Mouse (Mus musculus): ENCODE measurements around the gene Nim1k. TPM values are rescaled to one million over a fixed set of nuclear protein-coding genes. Genes with fewer than 3 reads are reported as not detected.
A peak's percentile ranks its signal among the peaks of the same experiment; 100 is the strongest.
"Not testable (repeated sequence)": the region's sequence is repeated elsewhere in the genome, so short reads cannot be mapped to it uniquely, and the experiment has no call there.

Gene Nim1k
- polyA plus RNA-seq, 1 experiment from 2014 or later = 0.73 TPM

- H3K9me3 ChIP-seq (replicated peaks; ENCODE audit: control insufficient read depth, low read length) = no peaks in the 10 kb centered on the region
- peak within 1 kb of the TSS; percentile 87 for H3K9ac ChIP-seq (ENCODE audit: low read depth, low read length)
- peak within 1 kb of the TSS; percentile 76 for H3K4me2 ChIP-seq
- under 1% methylated on average over 59 of the region's 59 CpGs for WGBS (ENCODE audit: insufficient replicate concordance)
- no peaks in the 10 kb centered on the region for H3K27me3 ChIP-seq (ENCODE audit: control insufficient read depth, insufficient read depth, low read length)
- peak; percentile 100 for ATAC-seq (replicated peaks; ENCODE audit: insufficient number of reproducible peaks, low FRiP score, low TSS enrichment)
- H3K27ac ChIP-seq (ENCODE audit: low read depth, low read length) = peak within 1 kb of the TSS; percentile 92
- peaks cover 8% of the 10 kb centered on the region; the same call in 1 of the 2 replicates for H3K4me1 ChIP-seq (ENCODE audit: control insufficient read depth, insufficient read depth, low read length)
- no peaks in the 10 kb centered on the region for H3K36me3 ChIP-seq (ENCODE audit: control insufficient read depth, insufficient read depth, low read length)
- peak within 1 kb of the TSS; percentile 94 for H3K4me3 ChIP-seq (ENCODE audit: low read depth, low read length)
Observed at GRCm38 (mm10) chr13:119690039-119690728, 65.5 kb downstream of the Nim1k start, which contains the start of gene Hmgcs1. Gene Hmgcs1 (plus strand): TSS chr13:119690379.

DNA sequence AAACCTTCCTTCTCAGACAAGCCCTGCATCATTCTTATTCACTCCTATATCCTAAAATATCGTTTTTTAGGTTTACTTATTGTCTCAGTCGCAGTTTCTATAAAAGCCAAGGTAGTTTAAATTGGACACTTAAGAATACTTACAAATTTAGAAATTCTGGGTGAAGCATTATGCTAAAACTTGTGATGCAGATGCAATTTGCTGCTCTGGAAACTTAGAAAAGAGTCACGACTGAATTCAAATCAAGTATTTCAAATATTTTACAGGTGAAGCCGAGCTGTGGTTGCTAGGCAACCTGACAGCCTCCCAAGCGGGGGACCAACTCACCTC is 66.0 kb downstream of the Nim1k start:
- ATAC-seq (replicated peaks; ENCODE audit: insufficient number of reproducible peaks, low FRiP score, low TSS enrichment) = no peak
- H3K27me3 ChIP-seq (ENCODE audit: control insufficient read depth, insufficient read depth, low read length) = no peaks in the 10 kb centered on the region
- H3K4me2 ChIP-seq = peak overlapping the region; percentile 48

GRCm38 (mm10) chr13:119684416-119685177 is 71.1 kb downstream of the Nim1k start:
- H3K4me3 ChIP-seq (ENCODE audit: low read depth, low read length) = no peak overlapping the region
- 74% methylated on average over 11 of the region's 11 CpGs for WGBS (ENCODE audit: insufficient replicate concordance)
- ATAC-seq (replicated peaks; ENCODE audit: insufficient number of reproducible peaks, low FRiP score, low TSS enrichment) = no peak
- H3K4me1 ChIP-seq (ENCODE audit: control insufficient read depth, insufficient read depth, low read length) = no peaks in the 10 kb centered on the region
- H3K27ac ChIP-seq (ENCODE audit: low read depth, low read length) = no peak overlapping the region
- H3K4me2 ChIP-seq = no peak overlapping the region
- H3K27me3 ChIP-seq (ENCODE audit: control insufficient read depth, insufficient read depth, low read length) = no peaks in the 10 kb centered on the region
- no peaks in the 10 kb centered on the region for H3K9me3 ChIP-seq (replicated peaks; ENCODE audit: control insufficient read depth, low read length)
- H3K9ac ChIP-seq (ENCODE audit: low read depth, low read length) = no peak overlapping the region
- no peaks in the 10 kb centered on the region for H3K36me3 ChIP-seq (ENCODE audit: control insufficient read depth, insufficient read depth, low read length)

More for the DNA sequence above, 66.0 kb downstream of the Nim1k start:
- Histone ChIP-seq H3K9me3 (replicated peaks; ENCODE audit: control insufficient read depth, low read length) (no peaks in the 10 kb centered on the region), H3K36me3 (ENCODE audit: control insufficient read depth, insufficient read depth, low read length) (no peaks in the 10 kb centered on the region), H3K27ac (ENCODE audit: low read depth, low read length) (no peak overlapping the region), H3K4me1 (ENCODE audit: control insufficient read depth, insufficient read depth, low read length) (peaks cover 8% of the 10 kb centered on the region; the same call in 1 of the 2 replicates), H3K4me3 (ENCODE audit: low read depth, low read length) (peak overlapping the region; percentile 94), H3K9ac (ENCODE audit: low read depth, low read length) (no peak overlapping the region)
- WGBS (ENCODE audit: insufficient replicate concordance) = 15% methylated on average over 5 of the region's 5 CpGs

- Histone ChIP-seq H3K9ac (ENCODE audit: low read depth, low read length) (no peak overlapping the region), H3K36me3 (ENCODE audit: control insufficient read depth, insufficient read depth, low read length) (no peaks in the 10 kb centered on the region), H3K4me1 (ENCODE audit: control insufficient read depth, insufficient read depth, low read length) (no peaks in the 10 kb centered on the region), H3K27ac (ENCODE audit: low read depth, low read length) (no peak overlapping the region), H3K27me3 (ENCODE audit: control insufficient read depth, insufficient read depth, low read length) (no peaks in the 10 kb centered on the region), H3K9me3 (replicated peaks; ENCODE audit: control insufficient read depth, low read length) (no peaks in the 10 kb centered on the region), H3K4me2 (no peak overlapping the region), H3K4me3 (ENCODE audit: low read depth, low read length) (no peak overlapping the region)
- ATAC-seq (replicated peaks; ENCODE audit: insufficient number of reproducible peaks, low FRiP score, low TSS enrichment) = no peak
- WGBS (ENCODE audit: insufficient replicate concordance) = 61% methylated on average over 3 of the region's 3 CpGs
Observed at GRCm38 (mm10) chr13:119681161-119681560, 74.5 kb downstream of the Nim1k start.

GRCm38 (mm10) chr13:119679721-119680120 is 76.0 kb downstream of the Nim1k start:
- Histone ChIP-seq H3K27me3 (ENCODE audit: control insufficient read depth, insufficient read depth, low read length) (no peaks in the 10 kb centered on the region), H3K4me2 (no peak overlapping the region), H3K4me3 (ENCODE audit: low read depth, low read length) (no peak overlapping the region), H3K36me3 (ENCODE audit: control insufficient read depth, insufficient read depth, low read length) (no peaks in the 10 kb centered on the region), H3K9me3 (replicated peaks; ENCODE audit: control insufficient read depth, low read length) (no peaks in the 10 kb centered on the region), H3K27ac (ENCODE audit: low read depth, low read length) (no peak overlapping the region), H3K9ac (ENCODE audit: low read depth, low read length) (no peak overlapping the region), H3K4me1 (ENCODE audit: control insufficient read depth, insufficient read depth, low read length) (no peaks in the 10 kb centered on the region)
- no peak for ATAC-seq (replicated peaks; ENCODE audit: insufficient number of reproducible peaks, low FRiP score, low TSS enrichment)
- WGBS (ENCODE audit: insufficient replicate concordance) = 83% methylated on average over 2 of the region's 2 CpGs

DNA sequence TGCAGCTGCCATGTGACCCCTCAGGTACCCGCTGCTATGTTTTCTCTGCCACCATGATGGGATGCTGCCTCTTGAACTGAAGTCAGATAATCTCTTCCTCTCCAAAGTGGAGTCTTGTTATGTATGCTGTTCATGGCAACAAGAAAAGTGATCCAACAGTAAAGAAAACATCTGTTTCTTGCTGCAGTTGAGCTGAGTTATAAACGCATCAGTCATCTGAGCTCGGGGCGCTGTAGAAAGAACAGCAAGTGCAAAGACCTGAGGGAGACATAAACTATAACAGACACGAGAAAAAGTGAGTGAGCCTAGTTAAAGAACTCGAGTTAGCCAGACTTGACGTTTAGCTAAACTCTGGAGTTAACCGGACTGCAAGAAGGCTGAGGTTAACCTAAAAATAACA is 76.9 kb downstream of the Nim1k start:
- H3K9ac ChIP-seq (ENCODE audit: low read depth, low read length) = no peak overlapping the region
- H3K36me3 ChIP-seq (ENCODE audit: control insufficient read depth, insufficient read depth, low read length) = no peaks in the 10 kb centered on the region
- WGBS (ENCODE audit: insufficient replicate concordance) = 75% methylated on average over 8 of the region's 8 CpGs
- H3K27ac ChIP-seq (ENCODE audit: low read depth, low read length) = no peak overlapping the region
- no peaks in the 10 kb centered on the region for H3K27me3 ChIP-seq (ENCODE audit: control insufficient read depth, insufficient read depth, low read length)
- H3K9me3 ChIP-seq (replicated peaks; ENCODE audit: control insufficient read depth, low read length) = no peaks in the 10 kb centered on the region
- ATAC-seq (replicated peaks; ENCODE audit: insufficient number of reproducible peaks, low FRiP score, low TSS enrichment) = no peak
- H3K4me3 ChIP-seq (ENCODE audit: low read depth, low read length) = no peak overlapping the region
- no peak overlapping the region for H3K4me2 ChIP-seq
- no peaks in the 10 kb centered on the region for H3K4me1 ChIP-seq (ENCODE audit: control insufficient read depth, insufficient read depth, low read length)

DNA sequence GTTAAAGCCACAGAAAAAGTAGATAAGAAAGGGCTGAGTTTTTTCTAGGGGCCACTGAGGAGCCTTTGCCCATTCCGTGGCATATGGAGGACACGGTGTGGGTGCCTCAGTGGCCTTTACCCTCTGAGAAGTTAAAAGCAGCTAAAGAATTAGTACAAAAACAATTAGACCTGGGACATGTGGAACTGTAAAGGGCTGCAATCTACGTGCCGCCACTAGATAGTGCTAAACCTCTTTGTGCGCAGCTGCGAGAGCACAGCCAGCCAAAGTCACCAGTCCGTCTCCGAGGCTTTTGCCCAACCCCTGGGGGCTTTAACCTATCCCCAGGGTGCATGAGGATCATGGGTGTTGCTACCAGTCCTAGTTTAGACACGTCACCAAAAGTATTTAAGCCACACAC is 94.3 kb downstream of the Nim1k start:
- not testable (repeated sequence) for H3K27me3 ChIP-seq (ENCODE audit: control insufficient read depth, insufficient read depth, low read length); H3K4me1 ChIP-seq (ENCODE audit: control insufficient read depth, insufficient read depth, low read length); H3K4me3 ChIP-seq (ENCODE audit: low read depth, low read length); H3K4me2 ChIP-seq; H3K36me3 ChIP-seq (ENCODE audit: control insufficient read depth, insufficient read depth, low read length); H3K9me3 ChIP-seq (replicated peaks; ENCODE audit: control insufficient read depth, low read length); ATAC-seq (replicated peaks; ENCODE audit: insufficient number of reproducible peaks, low FRiP score, low TSS enrichment); H3K9ac ChIP-seq (ENCODE audit: low read depth, low read length); H3K27ac ChIP-seq (ENCODE audit: low read depth, low read length)
- 76% methylated on average over 4 of the region's 9 CpGs for WGBS (ENCODE audit: insufficient replicate concordance)

Data from heart, embryonic 11.5 days (tissue).